Mouse (Mus musculus): Measurements from ENCODE around the gene Tppp3.

The Tppp3 gene

GRCm38 (mm10) chr8:105471314-105472015 is at the start of gene Tppp3:
Tppp3 (minus strand) TSS chr8:105471526.
- peak; percentile 96 for DNase-seq (ENCODE audit: low read depth, low spot score)

- DNase-seq (ENCODE audit: low read depth, low spot score): peak; percentile 50
Measured at GRCm38 (mm10) chr8:105521061-105521460, 49.7 kb upstream of the Tppp3 start.

GRCm38 (mm10) chr8:105520521-105520920 is 49.2 kb upstream of the Tppp3 start:
- no peak for DNase-seq (ENCODE audit: low read depth, low spot score)

- DNase-seq (ENCODE audit: low read depth, low spot score): peak; percentile 79
Measured at GRCm38 (mm10) chr8:105519591-105519990, 48.3 kb upstream of the Tppp3 start.

GRCm38 (mm10) chr8:105518436-105519313 is 47.3 kb upstream of the Tppp3 start, which contains the start of gene Hsd11b2:
Hsd11b2 (plus strand) TSS chr8:105518755.
- DNase-seq (ENCODE audit: low read depth, low spot score): peak; percentile 57

GRCm38 (mm10) chr8:105517346-105517745 is 46.0 kb upstream of the Tppp3 start:
- no peak for DNase-seq (ENCODE audit: low read depth, low spot score)

GRCm38 (mm10) chr8:105516018-105516645 is 44.8 kb upstream of the Tppp3 start:
- DNase-seq (ENCODE audit: low read depth, low spot score): peak; percentile 94

GRCm38 (mm10) chr8:105514656-105515055 is 43.3 kb upstream of the Tppp3 start:
- DNase-seq (ENCODE audit: low read depth, low spot score): no peak

- DNase-seq (ENCODE audit: low read depth, low spot score): no peak
Measured at GRCm38 (mm10) chr8:105514194-105514593, 42.9 kb upstream of the Tppp3 start.

- DNase-seq (ENCODE audit: low read depth, low spot score): no peak
Measured at GRCm38 (mm10) chr8:105509997-105510735, 38.8 kb upstream of the Tppp3 start.

- no peak for DNase-seq (ENCODE audit: low read depth, low spot score)
Measured at GRCm38 (mm10) chr8:105508758-105509157, 37.4 kb upstream of the Tppp3 start.

- no peak for DNase-seq (ENCODE audit: low read depth, low spot score)
Measured at GRCm38 (mm10) chr8:105506977-105507376, 35.7 kb upstream of the Tppp3 start.

- DNase-seq (ENCODE audit: low read depth, low spot score): no peak
Measured at GRCm38 (mm10) chr8:105504617-105505016, 33.3 kb upstream of the Tppp3 start.

GRCm38 (mm10) chr8:105499787-105500186 is 28.5 kb upstream of the Tppp3 start:
- DNase-seq (ENCODE audit: low read depth, low spot score): no peak

- DNase-seq (ENCODE audit: low read depth, low spot score): peak; percentile 87
Measured at GRCm38 (mm10) chr8:105496439-105497180, 25.3 kb upstream of the Tppp3 start, which contains the start of gene Zdhhc1. Zdhhc1 (minus strand) TSS chr8:105496902.

- no peak for DNase-seq (ENCODE audit: low read depth, low spot score)
Measured at GRCm38 (mm10) chr8:105495350-105496302, 24.3 kb upstream of the Tppp3 start.

- DNase-seq (ENCODE audit: low read depth, low spot score): no peak
Measured at GRCm38 (mm10) chr8:105494566-105494965, 23.2 kb upstream of the Tppp3 start.

- DNase-seq (ENCODE audit: low read depth, low spot score): no peak
Measured at GRCm38 (mm10) chr8:105493495-105493894, 22.2 kb upstream of the Tppp3 start.

GRCm38 (mm10) chr8:105489281-105489680 is 18.0 kb upstream of the Tppp3 start:
- no peak for DNase-seq (ENCODE audit: low read depth, low spot score)
